Mouse (Mus musculus) C2C12 (cell line): ENCODE data around the gene Acot5.

Experiments
- CTCF ChIP-seq: IDR thresholded peaks from one replicate; pipeline ENCODE4 v1.5.1; 2011; ENCODE audit not compliant: control insufficient read depth, insufficient read depth, insufficient read length
- MAX ChIP-seq: IDR thresholded peaks from one replicate; pipeline ENCODE4 v1.6.1; 2011; ENCODE audit warnings: mild to moderate bottlenecking, control low read depth
- MYOD1 ChIP-seq: IDR thresholded peaks from one replicate; pipeline ENCODE4 v1.6.1; 2011; ENCODE audit warnings: low read depth; ENCODE audit not compliant: control insufficient read depth, insufficient read length
- MYOG ChIP-seq: IDR thresholded peaks from one replicate; pipeline ENCODE4 v1.6.1; 2011; ENCODE audit not compliant: control insufficient read depth, insufficient read length; ENCODE audit errors: extremely low read depth
- USF1 ChIP-seq: IDR thresholded peaks from one replicate; pipeline ENCODE4 v1.6.1; 2011; ENCODE audit warnings: low read depth, mild to moderate bottlenecking, control low read depth, moderate library complexity

DNA sequence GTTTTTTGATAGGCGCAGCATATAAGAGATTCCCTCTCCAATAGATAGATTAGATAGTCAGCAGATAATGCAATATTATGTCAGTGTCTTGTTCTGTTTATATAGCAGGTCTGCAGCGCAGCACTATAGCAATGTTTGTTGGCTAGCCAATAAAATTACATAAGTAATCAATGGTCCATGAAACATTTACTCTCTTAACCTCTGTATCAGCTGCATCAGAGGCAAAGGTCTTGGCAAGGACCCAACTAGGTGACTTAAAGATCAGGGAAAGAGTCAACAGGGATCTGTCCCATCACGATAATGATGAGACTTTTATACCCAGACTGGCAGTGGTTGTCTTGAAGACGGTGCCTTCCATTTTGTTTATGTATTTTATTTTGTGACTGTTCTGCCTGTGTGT, 36.3 kb upstream of the Acot5 start:
- TF ChIP-seq CTCF, result no peak
- TF ChIP-seq USF1, result no peak
- no peak for TF ChIP-seq MYOG
- no peak for TF ChIP-seq MAX
- TF ChIP-seq MYOD1, result no peak
